Mouse (Mus musculus): ENCODE results near the gene Topors. TPM values are rescaled to one million over a fixed set of nuclear protein-coding genes. Genes with fewer than 3 reads are reported as not detected.

Topors gene
- polyA plus RNA-seq, 1 experiment from 2014 or later = 30.7 TPM

Other genes with a start within 250 kb of the Topors start
- gene Aco1, start 126.8 kb downstream of the Topors start, polyA plus RNA-seq (2014; fragmentation: Nextera tagmentation; extraction: Ambion mirVana) = 41.8 and 48.3 TPM in 2 replicates
- gene Ddx58, start 30.0 kb downstream of the Topors start, polyA plus RNA-seq (2014; fragmentation: Nextera tagmentation; extraction: Ambion mirVana) = 3.3 and 3.7 TPM in 2 replicates
- 13.0 TPM in 2 replicates for gene Smim27, start 271 bp downstream of the Topors start, polyA plus RNA-seq (2014; fragmentation: Nextera tagmentation; extraction: Ambion mirVana)
- gene Ndufb6, start 9.6 kb upstream of the Topors start, polyA plus RNA-seq (2014; fragmentation: Nextera tagmentation; extraction: Ambion mirVana) = 336 and 381 TPM in 2 replicates
- 1.9 and 3.3 TPM in 2 replicates for gene Tmem215, start 202.3 kb upstream of the Topors start, polyA plus RNA-seq (2014; fragmentation: Nextera tagmentation; extraction: Ambion mirVana)

Measured in neural tube, embryonic 14.5 days (tissue).